Mouse (Mus musculus) hindbrain, embryonic 12.5 days (tissue): ENCODE measurements around the gene Pmpca. TPM values are rescaled to one million over a fixed set of nuclear protein-coding genes. Genes with fewer than 3 reads are reported as not detected.

Source experiments
- ATAC-seq: fragments of 200-750 bp; cut with Nextera tagmentation; 2 replicates; pipeline ENCODE4 v1.8.0; 2017; ENCODE audit warnings: moderate TSS enrichment; ENCODE audit not compliant: low FRiP score
- H3K27ac ChIP-seq: fragments of 300-500 bp; sonication (generic); 2 replicates; pipeline ENCODE4 v1.5.1; 2016; ENCODE audit warnings: mild to moderate bottlenecking
- H3K27me3 ChIP-seq: fragments of 300-500 bp; sonication (generic); 2 replicates; pipeline ENCODE4 v1.6.1; 2016; ENCODE audit warnings: mild to moderate bottlenecking
- H3K36me3 ChIP-seq: fragments of 300-500 bp; sonication (generic); 2 replicates; pipeline ENCODE4 v1.6.1; 2016; ENCODE audit warnings: mild to moderate bottlenecking
- H3K4me1 ChIP-seq: fragments of 300-500 bp; sonication (generic); 2 replicates; pipeline ENCODE4 v1.6.1; 2016
- H3K4me2 ChIP-seq: fragments of 300-500 bp; sonication (generic); replicated peaks from 2 replicates; pipeline ENCODE4 v1.6.1; 2016; ENCODE audit warnings: mild to moderate bottlenecking
- H3K4me3 ChIP-seq: fragments of 300-500 bp; sonication (generic); 2 replicates; pipeline ENCODE4 v1.5.1; 2016; ENCODE audit warnings: mild to moderate bottlenecking
- H3K9ac ChIP-seq: fragments of 300-500 bp; sonication (generic); 2 replicates; pipeline ENCODE4 v1.6.1; 2016; ENCODE audit warnings: mild to moderate bottlenecking, moderate library complexity
- H3K9me3 ChIP-seq: fragments of 300-500 bp; sonication (generic); replicated peaks from 2 replicates; pipeline ENCODE4 v1.6.1; 2016; ENCODE audit warnings: mild to moderate bottlenecking
- WGBS: fragments of 180-500 bp; shearing (Covaris S2); methylation state at CpG from one replicate; pipeline ENCODE4 v1.1.7; 2016; 5-methylcytosine and 5-hydroxymethylcytosine counted together
- polyA plus RNA-seq: library from polyadenylated mRNA; unstranded; fragments of >200 nt; fragmentation: Nextera tagmentation; extraction: Ambion mirVana; gene quantifications from 2 replicates; pipeline ENCODE4 v1.2.1, GENCODE M21; 2016

Pmpca gene
- 107 and 110 TPM in 2 replicates for polyA plus RNA-seq

- Histone ChIP-seq H3K4me3 (peak within 1 kb of the TSS; percentile 75), H3K4me2 (peak within 1 kb of the TSS; percentile 96), H3K27me3 (no peaks in the 10 kb centered on the region), H3K27ac (peak within 1 kb of the TSS; percentile 64), H3K9me3 (no peaks in the 10 kb centered on the region), H3K9ac (peak within 1 kb of the TSS; percentile 92), H3K36me3 (peaks cover 75% of the 10 kb centered on the region), H3K4me1 (peaks cover 22% of the 10 kb centered on the region)
- ATAC-seq, result peak; percentile 92
- under 1% methylated on average over 57 of the region's 60 CpGs for WGBS
Measured at GRCm38 (mm10) chr2:26389154-26389690, at the start of gene Pmpca, which contains the start of gene Entr1. Gene Pmpca (plus strand): TSS chr2:26389339. Gene Entr1 (minus strand): TSS chr2:26389316.

DNA sequence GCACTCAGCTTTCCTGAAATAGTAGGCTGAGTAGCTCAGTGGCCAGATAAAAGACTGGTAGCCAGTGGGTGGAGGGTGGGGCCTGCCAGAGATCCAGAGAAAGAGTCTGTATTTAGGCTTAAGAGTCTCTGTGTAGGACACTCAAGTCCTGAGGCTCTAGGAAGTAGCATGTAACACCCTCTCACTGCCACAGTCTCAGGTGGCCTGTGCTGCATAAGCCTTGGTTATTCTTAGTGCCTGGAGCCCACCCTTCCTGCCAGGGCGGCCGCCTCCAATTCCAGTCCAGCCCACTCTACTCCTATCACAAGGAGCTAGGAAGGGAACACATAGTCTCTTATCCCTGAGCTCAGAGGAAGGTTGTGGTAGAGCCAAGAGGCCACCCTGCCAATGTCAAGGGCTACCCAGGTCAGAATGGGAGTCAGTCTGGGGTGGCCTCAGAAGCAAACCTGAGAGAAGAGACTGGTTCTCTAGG lies 47.6 kb upstream of the Pmpca start:
- H3K27me3 ChIP-seq, result no peaks in the 10 kb centered on the region
- no peaks in the 10 kb centered on the region for H3K4me1 ChIP-seq
- no peaks in the 10 kb centered on the region for H3K9me3 ChIP-seq
- 91% methylated on average over 2 of the region's 2 CpGs for WGBS
- no peak overlapping the region for H3K9ac ChIP-seq
- no peak overlapping the region for H3K4me2 ChIP-seq
- no peak overlapping the region for H3K27ac ChIP-seq
- ATAC-seq, result no peak
- H3K4me3 ChIP-seq, result no peak overlapping the region
- peaks cover 82% of the 10 kb centered on the region for H3K36me3 ChIP-seq

GRCm38 (mm10) chr2:26342044-26342443 lies 47.1 kb upstream of the Pmpca start:
- peaks cover 87% of the 10 kb centered on the region for H3K36me3 ChIP-seq
- no peaks in the 10 kb centered on the region for H3K9me3 ChIP-seq
- 0 out of 2 replicates have a peak overlapping the region, but pooled peaks have one; percentile 2 for H3K9ac ChIP-seq
- no peak for ATAC-seq
- H3K4me2 ChIP-seq, result no peak overlapping the region
- no peaks in the 10 kb centered on the region for H3K27me3 ChIP-seq
- 83% methylated on average over 10 of the region's 10 CpGs for WGBS
- no peak overlapping the region for H3K4me3 ChIP-seq
- H3K4me1 ChIP-seq, result no peaks in the 10 kb centered on the region
- peak overlapping the region; percentile 30; the same call in 1 of the 2 replicates for H3K27ac ChIP-seq

- no peaks in the 10 kb centered on the region for H3K27me3 ChIP-seq
- H3K27ac ChIP-seq, result no peak overlapping the region
- no peak overlapping the region for H3K9ac ChIP-seq
- H3K4me2 ChIP-seq, result no peak overlapping the region
- no peak for ATAC-seq
- peaks cover 95% of the 10 kb centered on the region for H3K36me3 ChIP-seq
- H3K4me1 ChIP-seq, result no peaks in the 10 kb centered on the region
- no peaks in the 10 kb centered on the region for H3K9me3 ChIP-seq
- no peak overlapping the region for H3K4me3 ChIP-seq
- WGBS, result 72% methylated on average over 11 of the region's 11 CpGs
Measured at GRCm38 (mm10) chr2:26342609-26343490, 46.3 kb upstream of the Pmpca start.

- Histone ChIP-seq H3K4me1 (peaks cover 21% of the 10 kb centered on the region), H3K9ac (no peak overlapping the region), H3K36me3 (peaks cover 71% of the 10 kb centered on the region), H3K9me3 (no peaks in the 10 kb centered on the region), H3K27me3 (no peaks in the 10 kb centered on the region), H3K27ac (peak overlapping the region; percentile 7; the same call in 1 of the 2 replicates), H3K4me3 (no peak overlapping the region), H3K4me2 (no peak overlapping the region)
- ATAC-seq, result no peak
- 72% methylated on average over 6 of the region's 6 CpGs for WGBS
Measured at GRCm38 (mm10) chr2:26348241-26348640, 40.9 kb upstream of the Pmpca start.

DNA sequence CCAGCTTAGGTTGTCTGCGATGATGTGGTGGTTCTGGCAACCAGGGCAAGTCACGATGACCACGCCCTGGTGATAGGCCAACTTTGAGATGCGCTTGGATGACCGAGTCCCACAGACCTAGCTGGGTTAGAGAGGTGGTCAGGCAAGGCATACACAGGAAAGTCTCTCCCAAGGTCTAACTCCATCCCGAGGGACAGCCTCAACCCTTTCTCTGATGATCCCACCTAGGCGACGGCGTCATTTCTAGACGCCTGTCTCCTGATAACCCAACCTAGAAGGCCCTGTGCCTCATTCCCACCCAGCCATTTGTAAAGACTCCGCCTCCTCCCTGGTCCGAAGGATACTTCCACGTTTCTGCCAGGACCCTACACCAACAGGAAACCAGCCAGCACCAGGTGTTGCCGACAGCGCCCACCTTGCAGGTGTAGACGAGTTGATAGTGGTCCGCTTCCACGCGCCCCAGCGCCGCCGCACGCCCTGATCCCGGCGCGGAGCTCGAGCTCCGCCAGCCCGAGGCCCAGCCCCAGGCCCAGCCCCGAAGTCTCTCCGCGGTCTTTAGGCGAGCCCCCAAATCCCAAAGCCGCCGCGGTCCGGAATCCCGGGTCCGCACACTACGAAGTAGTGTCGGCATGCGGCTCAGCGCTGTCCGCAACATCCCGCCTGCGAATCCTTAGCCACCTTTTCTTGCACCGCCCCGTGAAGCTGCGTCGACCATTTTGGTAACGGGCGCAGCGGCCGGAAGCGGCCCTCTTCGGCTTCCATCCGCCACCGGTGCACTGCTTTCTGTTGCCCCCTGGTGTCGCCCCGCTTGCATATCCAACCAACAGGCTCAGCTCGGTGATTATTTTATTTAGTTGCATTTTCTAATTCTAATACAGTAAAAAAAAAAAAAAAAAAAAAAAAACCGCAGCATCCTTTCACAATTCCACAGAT lies 37.5 kb upstream of the Pmpca start, which contains the start of gene Dnlz:
Dnlz (minus strand) TSS at position 753 of the 933 bp plus-strand sequence.
- no peaks in the 10 kb centered on the region for H3K9me3 ChIP-seq
- H3K36me3 ChIP-seq, result peaks cover 37% of the 10 kb centered on the region
- H3K4me1 ChIP-seq, result peaks cover 26% of the 10 kb centered on the region
- peak within 1 kb of the TSS; percentile 88 for H3K27ac ChIP-seq
- WGBS, result 3% methylated on average over 62 of the region's 62 CpGs
- peak within 1 kb of the TSS; percentile 78 for H3K4me3 ChIP-seq
- no peaks in the 10 kb centered on the region for H3K27me3 ChIP-seq
- peak within 1 kb of the TSS; percentile 91 for H3K9ac ChIP-seq
- peak; percentile 79 for ATAC-seq
- H3K4me2 ChIP-seq, result peak within 1 kb of the TSS; percentile 96

- Histone ChIP-seq H3K27me3 (no peaks in the 10 kb centered on the region), H3K9me3 (no peaks in the 10 kb centered on the region), H3K9ac (peak overlapping the region; percentile 91), H3K4me1 (peaks cover 26% of the 10 kb centered on the region), H3K4me3 (peak overlapping the region; percentile 78), H3K27ac (peak overlapping the region; percentile 75), H3K4me2 (peak overlapping the region; percentile 96), H3K36me3 (peaks cover 29% of the 10 kb centered on the region)
- peak; percentile 41 for ATAC-seq
- 2% methylated on average over 36 of the region's 36 CpGs for WGBS
Measured at GRCm38 (mm10) chr2:26352291-26352910, 36.7 kb upstream of the Pmpca start.

DNA sequence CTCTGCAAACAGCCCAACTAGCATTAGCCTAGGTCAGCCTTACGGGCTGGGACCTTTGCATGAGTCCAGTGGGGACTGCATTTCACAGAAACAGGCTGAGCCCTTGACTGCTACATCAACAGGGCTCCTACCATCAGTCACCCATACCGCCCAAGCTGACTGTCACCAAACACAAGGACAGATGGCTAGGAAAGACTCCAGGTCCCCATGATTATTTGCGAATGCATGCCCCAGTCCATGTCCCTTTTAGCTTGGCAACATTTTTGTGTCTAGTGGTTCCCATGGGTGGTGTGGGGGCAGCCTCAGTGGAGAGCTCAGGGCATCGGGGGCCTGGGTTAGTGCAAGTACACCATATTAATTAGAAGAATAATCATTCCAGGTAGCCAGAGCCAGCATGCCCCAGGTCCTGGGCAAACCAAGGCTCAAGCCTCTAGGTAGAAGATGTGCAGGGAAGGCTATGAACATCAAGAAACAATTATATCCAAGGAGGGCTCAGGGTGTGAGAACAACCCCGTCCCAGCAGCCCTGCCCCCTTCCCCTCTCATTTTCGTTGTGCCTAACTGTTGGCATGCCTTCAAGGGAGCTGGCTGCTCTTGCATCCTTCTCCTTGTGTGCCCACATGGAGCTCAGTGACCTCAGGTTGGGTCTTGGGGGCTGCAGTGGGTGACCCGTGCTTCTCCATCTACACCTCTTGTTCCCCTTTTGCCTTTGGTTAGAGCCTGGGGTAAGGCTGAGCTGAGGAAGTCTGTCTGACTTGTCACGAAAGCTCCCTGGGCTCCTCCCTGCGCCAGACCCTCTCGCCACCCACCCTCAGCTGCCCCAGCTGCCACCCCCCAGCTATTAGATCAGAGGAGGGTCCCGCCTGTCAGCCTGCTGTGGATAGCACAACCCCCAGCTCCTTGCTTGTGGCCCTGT lies 35.8 kb upstream of the Pmpca start:
- Histone ChIP-seq H3K9ac (peak overlapping the region; percentile 91), H3K4me2 (peak overlapping the region; percentile 96), H3K4me3 (peak overlapping the region; percentile 78), H3K27me3 (no peaks in the 10 kb centered on the region), H3K27ac (no peak overlapping the region), H3K36me3 (peaks cover 20% of the 10 kb centered on the region), H3K4me1 (peaks cover 30% of the 10 kb centered on the region), H3K9me3 (no peaks in the 10 kb centered on the region)
- 83% methylated on average over 11 of the region's 11 CpGs for WGBS
- ATAC-seq, result no peak

GRCm38 (mm10) chr2:26354401-26354800 lies 34.7 kb upstream of the Pmpca start:
- no peak overlapping the region for H3K27ac ChIP-seq
- H3K9me3 ChIP-seq, result no peaks in the 10 kb centered on the region
- H3K27me3 ChIP-seq, result no peaks in the 10 kb centered on the region
- no peak overlapping the region for H3K4me3 ChIP-seq
- H3K4me1 ChIP-seq, result peaks cover 30% of the 10 kb centered on the region
- 0 out of 2 replicates have a peak overlapping the region, but pooled peaks have one; percentile 13 for H3K9ac ChIP-seq
- H3K36me3 ChIP-seq, result peaks cover 9% of the 10 kb centered on the region
- no peak overlapping the region for H3K4me2 ChIP-seq
- WGBS, result 92% methylated on average over 4 of the region's 4 CpGs
- ATAC-seq, result no peak

DNA sequence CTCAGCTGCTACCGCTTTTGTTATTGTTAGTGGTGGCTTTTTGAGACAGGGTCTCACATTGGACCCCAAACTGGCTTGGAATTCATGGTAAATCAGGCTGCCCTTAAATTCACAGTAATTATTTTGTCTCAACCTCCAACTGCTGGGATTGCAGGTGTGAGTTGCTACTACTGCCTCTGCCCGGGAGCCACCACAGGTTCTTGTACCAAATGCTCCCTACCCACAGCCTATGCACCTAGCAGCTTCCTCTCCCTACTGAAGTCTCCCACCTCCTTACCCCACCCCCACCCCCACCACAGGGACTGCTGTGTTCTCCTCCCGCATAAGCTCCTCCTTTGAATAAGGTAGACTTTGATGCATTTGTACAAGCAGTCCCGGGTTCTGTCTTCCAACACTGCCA lies 32.9 kb upstream of the Pmpca start:
- no peak for ATAC-seq
- 86% methylated on average over 4 of the region's 4 CpGs for WGBS
- H3K9ac ChIP-seq, result no peak overlapping the region

More for the DNA sequence above, 32.9 kb upstream of the Pmpca start:
- no peaks in the 10 kb centered on the region for H3K9me3 ChIP-seq
- H3K4me2 ChIP-seq, result no peak overlapping the region
- H3K27me3 ChIP-seq, result no peaks in the 10 kb centered on the region
- peaks cover 20% of the 10 kb centered on the region for H3K4me1 ChIP-seq
- H3K4me3 ChIP-seq, result no peak overlapping the region
- H3K36me3 ChIP-seq, result peaks cover 5% of the 10 kb centered on the region; the same call in 1 of the 2 replicates
- H3K27ac ChIP-seq, result no peak overlapping the region
